Mouse (Mus musculus): ENCODE data around the gene Timm8a2.

DNA sequence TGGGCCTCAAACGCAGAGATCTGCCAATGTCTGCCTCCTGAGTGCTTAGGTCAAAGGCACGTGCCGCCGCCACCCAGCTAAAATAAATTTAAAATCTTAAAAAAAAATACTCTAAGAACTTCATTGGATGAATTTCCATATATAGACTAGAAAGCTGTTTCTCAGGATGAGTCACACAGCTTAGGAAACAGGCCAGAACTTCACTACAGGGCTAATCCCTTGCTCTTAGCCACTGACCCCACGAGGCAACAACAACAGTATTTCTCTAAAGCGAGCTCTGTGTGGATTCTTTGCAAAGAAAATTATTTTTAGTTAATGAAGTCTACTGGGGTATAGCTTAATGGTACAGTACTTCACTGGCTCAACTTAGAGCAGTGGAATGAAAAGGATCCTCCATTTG lies 26.9 kb downstream of the Timm8a2 start:
- TF ChIP-seq USF1 (IDR thresholded peaks at IDR 0.05; ENCODE audit: low read depth) (no peak), CTCF (IDR thresholded peaks at IDR 0.05; ENCODE audit: control insufficient read depth, insufficient read depth, insufficient read length) (no peak)

Measured in C2C12 (cell line).